Mouse (Mus musculus): ENCODE measurements around the gene Kdelr3.

Kdelr3 gene

GRCm38 (mm10) chr15:79552566-79552965, 36.4 kb downstream of the Kdelr3 start:
- in situ Hi-C loops (cut with MboI, MseI) = no loop called here

- in situ Hi-C loops (cut with MboI, MseI) = loop anchor here (5.0 to 10.0 kb wide), 2 partner anchors 48 to 255 kb away; partner anchors contain the start of gene Dmc1 (in 1 of the 2)
These were observed 43.4 kb downstream of the Kdelr3 start for GRCm38 (mm10) chr15:79559649-79560048.

GRCm38 (mm10) chr15:79562417-79562816, 46.2 kb downstream of the Kdelr3 start:
- in situ Hi-C loops (cut with MboI, MseI) = loop anchor here (5.0 to 10.0 kb wide), 2 partner anchors 45 to 252 kb away; partner anchors contain the start of gene Dmc1 (in 1 of the 2)

GRCm38 (mm10) chr15:79575543-79576222, 59.5 kb downstream of the Kdelr3 start:
- in situ Hi-C loops (cut with MboI, MseI) = no loop called here

GRCm38 (mm10) chr15:79576947-79577346, 60.7 kb downstream of the Kdelr3 start:
- in situ Hi-C loops (cut with MboI, MseI) = no loop called here
